Mouse (Mus musculus) megakaryocyte-erythroid progenitor cell, adult 5-6 weeks (primary cell): ENCODE results near the gene Sp9. TPM values are rescaled to one million over a fixed set of nuclear protein-coding genes. Genes with fewer than 3 reads are reported as not detected.

Source experiments
- ATAC-seq: replicated peaks from 2 replicates; pipeline ENCODE4 v1.8.0; 2016; ENCODE audit warnings: mild to moderate bottlenecking, inconsistent platforms; ENCODE audit not compliant: severe bottlenecking, poor library complexity, low FRiP score, low TSS enrichment
- total RNA-seq, 2 experiments: library from RNA; stranded (forward) in 1 of 2; stranded (reverse) in 1 of 2; fragments of 200-1000, 215-1000 nt in 1 of 2; fragments of >200 nt in 1 of 2; fragmentation: Nextera tagmentation in 1 of 2; gene quantifications; 2 replicates each; pipeline ENCODE4 v1.2.3; 2014 to 2017

The Sp9 gene
- total RNA-seq, 2 experiments from 2014 or later: 0.47 TPM; not detected in 1

DNA sequence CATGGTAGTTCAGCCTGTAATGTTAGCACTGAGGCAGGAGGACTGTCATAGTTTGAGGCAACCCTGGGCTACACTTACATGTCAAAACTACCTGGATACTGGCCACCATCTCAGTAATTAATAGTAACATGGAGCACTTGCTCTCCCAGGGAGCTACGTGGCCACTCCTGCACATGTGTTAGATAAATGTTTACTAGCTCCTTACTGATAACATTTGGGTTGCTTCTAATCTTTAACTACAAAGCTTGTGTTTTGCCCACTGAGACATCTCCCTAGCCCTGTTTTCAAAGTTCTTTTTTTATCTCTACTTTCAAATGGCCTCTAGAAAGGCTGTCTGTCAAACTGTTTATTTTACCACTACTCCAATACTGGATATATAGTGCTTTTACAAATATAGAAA is 30.3 kb downstream of the Sp9 start:
- ATAC-seq: peak; percentile 80

DNA sequence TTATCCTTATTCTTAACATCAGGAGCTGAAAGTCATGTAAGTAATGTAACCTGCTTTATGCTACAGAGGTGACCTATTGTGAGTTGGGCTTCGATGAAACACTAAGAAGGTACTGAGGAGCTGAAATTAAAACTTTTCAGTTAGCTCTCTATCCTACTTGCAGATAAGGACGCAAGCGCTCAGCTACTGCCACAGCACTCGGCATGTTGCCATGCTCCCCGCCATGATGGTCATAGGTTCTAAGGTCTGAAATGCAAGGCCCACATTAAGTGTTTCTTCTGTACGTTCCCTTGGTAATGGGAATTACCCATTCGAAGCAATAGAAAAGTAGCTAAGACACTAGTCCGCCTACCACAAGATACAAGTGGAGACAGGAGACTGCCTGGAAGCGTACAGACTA is 31.0 kb downstream of the Sp9 start:
- ATAC-seq: no peak

DNA sequence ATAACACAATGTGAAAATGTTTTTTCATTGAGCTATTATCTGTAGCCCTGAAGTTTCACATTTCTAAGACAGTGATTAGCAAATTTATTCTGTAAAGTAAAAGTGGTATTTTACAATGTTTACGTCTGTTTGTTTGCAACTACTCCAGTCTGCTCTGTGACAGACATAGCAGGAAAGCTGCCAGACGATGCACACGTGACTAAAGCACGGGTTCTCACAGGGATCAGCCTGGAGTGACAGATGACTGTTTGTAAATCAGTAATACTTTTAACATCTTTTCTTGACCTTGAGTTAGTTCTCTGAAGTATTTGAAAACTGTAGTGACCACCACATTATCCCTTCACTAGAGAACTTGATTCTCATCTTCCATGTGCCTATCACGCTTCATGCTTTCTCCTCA is 32.8 kb downstream of the Sp9 start:
- ATAC-seq: no peak

DNA sequence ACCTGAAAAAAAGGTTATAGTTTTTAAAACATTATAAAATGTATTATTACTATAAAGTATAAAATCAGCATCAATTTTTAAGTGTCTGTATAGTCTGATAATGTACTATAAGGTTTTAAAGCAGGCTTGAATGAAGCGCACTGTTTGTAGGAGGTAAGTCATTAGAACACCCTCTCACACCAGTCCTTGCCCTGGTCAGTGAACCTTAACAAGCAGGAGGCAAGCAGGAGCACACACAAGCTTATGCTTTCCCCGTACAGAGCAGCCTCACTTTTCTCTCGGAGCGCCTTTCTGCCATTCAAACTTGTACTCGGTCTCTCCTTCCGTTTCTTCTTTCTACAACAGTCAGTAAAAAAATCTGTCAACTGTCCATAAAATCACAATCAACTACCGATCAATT is 34.3 kb downstream of the Sp9 start:
- no peak for ATAC-seq

- peak; percentile 93 for ATAC-seq
Observed at GRCm38 (mm10) chr2:73312152-73313116, 40.7 kb downstream of the Sp9 start, which contains the start of the genes Scrn3 and Cir1. Gene Scrn3 (plus strand): TSS chr2:73312601. Gene Cir1 (minus strand): TSS chr2:73312701.

- ATAC-seq: peak; percentile 71
Observed at GRCm38 (mm10) chr2:73313117-73313501, 41.4 kb downstream of the Sp9 start.

DNA sequence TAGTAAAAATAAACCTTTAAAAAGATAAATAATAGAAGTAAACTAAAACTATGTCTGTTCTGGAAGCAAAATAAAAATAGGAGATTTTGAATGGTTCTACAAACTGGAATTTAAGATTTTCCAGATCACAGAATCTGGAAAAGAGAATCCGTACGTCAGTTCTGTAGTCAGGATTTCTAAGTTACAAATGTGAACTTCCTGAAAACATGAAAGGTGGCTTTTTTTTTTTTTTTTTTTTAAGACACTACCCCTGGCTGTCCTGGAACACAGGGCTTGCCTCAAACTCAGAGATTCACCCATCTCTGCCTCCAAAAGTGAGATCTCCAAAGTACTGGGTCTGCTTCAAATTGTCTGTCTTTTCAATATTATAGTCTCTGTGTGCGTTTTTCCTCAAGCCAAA is 42.6 kb downstream of the Sp9 start:
- no peak for ATAC-seq

DNA sequence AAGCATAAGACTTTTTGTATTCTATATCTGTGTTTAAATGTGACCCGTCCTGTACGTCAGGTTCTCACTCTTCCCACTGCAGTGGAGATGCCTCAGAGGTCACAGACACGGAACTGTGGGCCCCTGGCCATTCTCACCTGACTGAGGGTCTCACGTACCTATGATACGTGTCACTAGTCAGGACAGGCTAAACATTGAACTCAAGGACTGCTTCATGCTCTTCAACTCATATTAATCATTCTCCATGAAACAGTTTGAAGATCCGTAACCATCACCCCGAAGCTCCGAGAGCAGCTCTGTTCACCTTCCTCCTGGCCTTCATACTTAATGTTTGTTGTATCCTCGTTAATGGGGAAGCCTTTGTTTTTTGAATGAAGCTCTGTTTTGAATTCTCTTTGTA is 45.7 kb downstream of the Sp9 start:
- no peak for ATAC-seq

GRCm38 (mm10) chr2:73319218-73319617 is 47.5 kb downstream of the Sp9 start:
- no peak for ATAC-seq

GRCm38 (mm10) chr2:73322991-73323390 is 51.3 kb downstream of the Sp9 start:
- ATAC-seq: no peak

- ATAC-seq: no peak
Observed at GRCm38 (mm10) chr2:73325871-73326270, 54.1 kb downstream of the Sp9 start.

Other genes with a start within 250 kb of the Sp9 start
- gene Ola1, start 53.0 kb upstream of the Sp9 start, total RNA-seq (2014; fragmentation: Nextera tagmentation): 97.4 and 126 TPM in 2 replicates
- gene Ola1, start 53.0 kb upstream of the Sp9 start, total RNA-seq (2017): 149 and 159 TPM in 2 replicates
- 33.3 and 38.3 TPM in 2 replicates for gene Scrn3, start 40.7 kb downstream of the Sp9 start, total RNA-seq (2014; fragmentation: Nextera tagmentation)
- gene Scrn3, start 40.7 kb downstream of the Sp9 start, total RNA-seq (2017): 54.5 and 79.7 TPM in 2 replicates
- gene Cir1, start 40.8 kb downstream of the Sp9 start, total RNA-seq (2014; fragmentation: Nextera tagmentation): 20.2 and 28.4 TPM in 2 replicates
- gene Cir1, start 40.8 kb downstream of the Sp9 start, total RNA-seq (2017): 28.3 and 36.9 TPM in 2 replicates
- 4.7 and 8.0 TPM in 2 replicates for gene Gpr155, start 114.6 kb downstream of the Sp9 start, total RNA-seq (2014; fragmentation: Nextera tagmentation)
- gene Gpr155, start 114.6 kb downstream of the Sp9 start, total RNA-seq (2017): 4.5 and 7.8 TPM in 2 replicates